In the genomic region with DNA sequence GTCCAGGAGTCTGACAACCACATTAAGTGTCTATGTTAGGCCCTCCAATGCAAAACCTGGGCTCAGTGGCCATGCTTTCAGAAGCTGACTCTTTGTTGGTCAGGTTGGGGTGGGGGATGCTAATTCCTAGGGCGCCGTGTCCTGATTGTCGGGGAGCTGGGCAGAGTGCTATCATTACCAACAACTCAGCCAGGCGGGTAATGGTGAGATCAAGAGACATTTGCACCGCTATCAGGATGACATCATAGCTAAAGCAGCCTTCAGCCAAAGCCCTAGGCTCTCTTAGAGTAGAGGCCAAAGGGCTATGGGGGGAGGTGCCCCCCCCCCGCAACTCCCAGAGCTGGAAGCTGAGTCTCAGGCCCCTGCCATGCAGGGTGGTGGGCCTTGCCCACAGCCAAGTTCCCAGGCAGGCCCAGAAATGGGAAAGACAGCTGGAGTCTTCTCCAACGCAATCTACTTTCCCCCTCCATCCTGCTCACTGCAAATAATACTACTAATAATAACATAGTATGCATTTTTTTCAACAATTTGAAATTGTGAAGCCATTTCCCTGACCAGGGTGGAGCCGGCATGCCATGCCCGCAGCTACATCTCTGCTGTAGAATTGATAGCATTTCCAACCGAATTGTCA, we compare ENCODE assay signal across 8 mouse cellular contexts. TPM values are rescaled to one million over a fixed set of nuclear protein-coding genes. Genes with fewer than 3 reads are reported as not detected.
A peak's percentile ranks its signal among the peaks of the same experiment; 100 is the strongest.
DNase-seq lines count a peak whose midpoint lies in the region; ATAC-seq and TF ChIP-seq lines count a peak whose summit lies in the region.

No protein-coding gene starts in this region.

- no peak for DNase-seq in kidney, adult 8-10 months
- DNase-seq in forebrain, embryonic 10.5 days (ENCODE audit: extremely low spot score, low spot score) = peak; percentile 24
- no peak for DNase-seq in spleen, postnatal 36 days (ENCODE audit: low spot score in 2 of 2)
- DNase-seq in urinary bladder, adult 2 months (ENCODE audit: low spot score) = no peak
- no peak for DNase-seq in right cerebral cortex, adult 2 months (ENCODE audit: low spot score in 2 of 2)

- WGBS in kidney, embryonic 16.5 days = 10% methylated on average over 10 of the region's 10 CpGs
- WGBS in forebrain, embryonic 10.5 days = 3% methylated on average over 10 of the region's 10 CpGs
- WGBS in intestine, postnatal 0 days = 14% methylated on average over 10 of the region's 10 CpGs
- WGBS in olfactory bulb, adult 2 months = 31% methylated on average over 10 of the region's 10 CpGs

- H3K27me3 ChIP-seq in kidney, embryonic 16.5 days (ENCODE audit: insufficient read depth, low read length) = peaks cover 69% of the 10 kb centered on the region
- H3K27me3 ChIP-seq in forebrain, embryonic 10.5 days (ENCODE audit: poor library complexity, severe bottlenecking) = peaks cover 65% of the 10 kb centered on the region
- H3K27me3 ChIP-seq in intestine, postnatal 0 days (replicated peaks; ENCODE audit: control insufficient read depth, insufficient read depth, low read length) = peaks cover 57% of the 10 kb centered on the region

- no peak for TF ChIP-seq CTCF in intestine, postnatal 0 days (IDR thresholded peaks at IDR 0.05; ENCODE audit: low read depth)
- TF ChIP-seq CTCF in olfactory bulb, adult 2 months (IDR thresholded peaks at IDR 0.05; ENCODE audit: insufficient read depth, low read depth, low read length) = no peak

- no peak overlapping the region for H3K27ac ChIP-seq in kidney, embryonic 16.5 days (ENCODE audit: low read length)
- H3K27ac ChIP-seq in forebrain, embryonic 10.5 days = peak overlapping the region; percentile 97
- H3K27ac ChIP-seq in intestine, postnatal 0 days (ENCODE audit: low read depth, low read length) = no peak overlapping the region
- H3K27ac ChIP-seq in olfactory bulb, adult 2 months (ENCODE audit: insufficient read depth, low read depth, low read length) = no peak overlapping the region

- peak overlapping the region; percentile 48 for H3K9ac ChIP-seq in kidney, embryonic 16.5 days (replicated peaks; ENCODE audit: low read length)
- peak overlapping the region; percentile 31; the same call in 1 of the 2 replicates for H3K9ac ChIP-seq in intestine, postnatal 0 days (ENCODE audit: low read depth, low read length)

- peak overlapping the region; percentile 55 for H3K4me3 ChIP-seq in kidney, embryonic 16.5 days (ENCODE audit: low read length)
- H3K4me3 ChIP-seq in forebrain, embryonic 10.5 days = peak overlapping the region; percentile 77
- peak overlapping the region; percentile 47 for H3K4me3 ChIP-seq in intestine, postnatal 0 days (ENCODE audit: low read depth, low read length)
- peak overlapping the region; percentile 58; the same call in 1 of the 2 replicates for H3K4me3 ChIP-seq in olfactory bulb, adult 2 months (ENCODE audit: insufficient read depth, low read depth, low read length)

- peak overlapping the region; percentile 98 for H3K4me2 ChIP-seq in kidney, embryonic 16.5 days (replicated peaks; ENCODE audit: low read depth, low read length)
- H3K4me2 ChIP-seq in intestine, postnatal 0 days (replicated peaks; ENCODE audit: low read depth) = peak overlapping the region; percentile 80

- no peak for TF ChIP-seq POLR2A in olfactory bulb, adult 2 months (IDR thresholded peaks at IDR 0.05; ENCODE audit: insufficient read depth, low read depth, low read length)

- ATAC-seq in kidney, embryonic 16.5 days (ENCODE audit: low FRiP score, low TSS enrichment) = no peak
- no peak for ATAC-seq in intestine, postnatal 0 days

- H3K9me3 ChIP-seq in kidney, embryonic 16.5 days (ENCODE audit: low read length) = no peaks in the 10 kb centered on the region
- no peaks in the 10 kb centered on the region for H3K9me3 ChIP-seq in forebrain, embryonic 10.5 days
- H3K9me3 ChIP-seq in intestine, postnatal 0 days (ENCODE audit: control insufficient read depth) = no peaks in the 10 kb centered on the region

- H3K36me3 ChIP-seq in kidney, embryonic 16.5 days (ENCODE audit: insufficient read depth, low read length) = no peaks in the 10 kb centered on the region
- no peaks in the 10 kb centered on the region for H3K36me3 ChIP-seq in forebrain, embryonic 10.5 days (replicated peaks)
- no peaks in the 10 kb centered on the region for H3K36me3 ChIP-seq in intestine, postnatal 0 days (ENCODE audit: control insufficient read depth, insufficient read depth)

- H3K4me1 ChIP-seq in kidney, embryonic 16.5 days (ENCODE audit: insufficient read depth, low read length) = peaks cover 27% of the 10 kb centered on the region
- H3K4me1 ChIP-seq in forebrain, embryonic 10.5 days = peaks cover 86% of the 10 kb centered on the region
- H3K4me1 ChIP-seq in intestine, postnatal 0 days (replicated peaks; ENCODE audit: control insufficient read depth, insufficient read depth, low read length) = no peaks in the 10 kb centered on the region
- peaks cover 29% of the 10 kb centered on the region for H3K4me1 ChIP-seq in olfactory bulb, adult 2 months (ENCODE audit: control insufficient read depth, insufficient read depth, low read length)

RNA-seq across cellular contexts. Expression of a gene that starts 5.0 kb away (rescaled TPM):
- 9.0 and 10.2 TPM in 2 replicates for polyA plus RNA-seq in kidney, embryonic 16.5 days (2015; fragmentation: Nextera tagmentation; extraction: Ambion mirVana)
- polyA plus RNA-seq in forebrain, embryonic 10.5 days (2016; fragmentation: Nextera tagmentation; extraction: Ambion mirVana) = 30.5 and 31.5 TPM in 2 replicates
- polyA plus RNA-seq in intestine, postnatal 0 days (2015; fragmentation: Nextera tagmentation; extraction: Ambion mirVana) = 2.9 and 3.3 TPM in 2 replicates
- not detected in 2 replicates for polyA plus RNA-seq in olfactory bulb, adult 2 months (2012; ENCODE audit: insufficient read depth, insufficient read length, low replicate concordance, missing spikeins)
- polyA plus RNA-seq in urinary bladder, adult 2 months (2012; rRNA removed) = 8.7 and 14.2 TPM in 2 replicates
